Mouse (Mus musculus) ES-Bruce4 (cell line): ENCODE data around the gene Sox6. TPM values are rescaled to one million over a fixed set of nuclear protein-coding genes. Genes with fewer than 3 reads are reported as not detected.

Experiments
- H3K27ac ChIP-seq: 2 replicates; pipeline ENCODE4 v1.5.1; 2012; ENCODE audit warnings: low read length, inconsistent platforms; ENCODE audit not compliant: insufficient read depth
- H3K27me3 ChIP-seq: 2 replicates; pipeline ENCODE4 v1.6.1; 2012; ENCODE audit warnings: mild to moderate bottlenecking, low read length, inconsistent platforms; ENCODE audit not compliant: control insufficient read depth, poor library complexity, insufficient read depth, severe bottlenecking
- H3K36me3 ChIP-seq: 2 replicates; pipeline ENCODE4 v1.6.1; 2012; ENCODE audit warnings: inconsistent platforms, mild to moderate bottlenecking, low read length, moderate library complexity; ENCODE audit not compliant: control insufficient read depth, poor library complexity, insufficient read depth, severe bottlenecking
- H3K4me1 ChIP-seq: one replicate; pipeline ENCODE4 v1.8.1; 2011; ENCODE audit warnings: low read length; ENCODE audit not compliant: control insufficient read depth, insufficient read depth
- H3K4me3 ChIP-seq: 2 replicates; pipeline ENCODE4 v1.5.1; 2011; ENCODE audit warnings: low read depth, mild to moderate bottlenecking, low read length
- H3K9ac ChIP-seq: 2 replicates; pipeline ENCODE4 v1.6.1; 2012; ENCODE audit warnings: low read depth, mild to moderate bottlenecking, inconsistent platforms; ENCODE audit not compliant: poor library complexity, severe bottlenecking
- H3K9me3 ChIP-seq: replicated peaks from 2 replicates; pipeline ENCODE4 v1.6.1; 2012; ENCODE audit warnings: mild to moderate bottlenecking, low read length, inconsistent platforms; ENCODE audit not compliant: control insufficient read depth, poor library complexity, insufficient read depth, severe bottlenecking
- CTCF ChIP-seq: IDR thresholded peaks from one replicate; pipeline ENCODE4 v1.8.1; 2011; ENCODE audit warnings: low read depth, low read length
- EP300 ChIP-seq: IDR thresholded peaks from 2 replicates; pipeline ENCODE4 v1.6.1; 2011; ENCODE audit warnings: low read depth, low read length; ENCODE audit not compliant: insufficient read depth
- POLR2A ChIP-seq: IDR thresholded peaks from one replicate; pipeline ENCODE4 v1.8.1; 2011; ENCODE audit warnings: low read length; ENCODE audit not compliant: insufficient read depth
- polyA plus RNA-seq: library from polyadenylated mRNA; stranded (reverse); fragments of >200 nt; gene quantifications from 2 replicates; pipeline ENCODE4 v1.2.4, GENCODE M21; 2011; ENCODE audit warnings: low read depth; ENCODE audit not compliant: missing spikeins, insufficient read depth, insufficient read length

Gene Sox6
- polyA plus RNA-seq, 1 experiment = 0.88 TPM

- no peaks in the 10 kb centered on the region for H3K36me3 ChIP-seq
- no peak overlapping the region for H3K9ac ChIP-seq
- no peak overlapping the region for H3K27ac ChIP-seq
- no peak overlapping the region for H3K4me3 ChIP-seq
- H3K4me1 ChIP-seq = no peaks in the 10 kb centered on the region
- TF ChIP-seq POLR2A = no peak
- TF ChIP-seq CTCF = no peak
- TF ChIP-seq EP300 = no peak
- H3K9me3 ChIP-seq = no peaks in the 10 kb centered on the region
- H3K27me3 ChIP-seq = no peaks in the 10 kb centered on the region
Measured at GRCm38 (mm10) chr7:115666686-115667382, 371.8 kb downstream of the Sox6 start.

- no peak overlapping the region for H3K4me3 ChIP-seq
- no peaks in the 10 kb centered on the region for H3K9me3 ChIP-seq
- H3K27ac ChIP-seq = no peak overlapping the region
- H3K36me3 ChIP-seq = no peaks in the 10 kb centered on the region
- TF ChIP-seq CTCF (no peak), EP300 (no peak), POLR2A (no peak)
- H3K27me3 ChIP-seq = no peaks in the 10 kb centered on the region; the same call in 1 of the 2 replicates
- no peaks in the 10 kb centered on the region for H3K4me1 ChIP-seq
- H3K9ac ChIP-seq = no peak overlapping the region
Measured at GRCm38 (mm10) chr7:115663399-115663798, 375.2 kb downstream of the Sox6 start.

GRCm38 (mm10) chr7:115662121-115662520 is 376.5 kb downstream of the Sox6 start:
- Histone ChIP-seq H3K36me3 (no peaks in the 10 kb centered on the region), H3K27ac (no peak overlapping the region), H3K27me3 (no peaks in the 10 kb centered on the region; the same call in 1 of the 2 replicates), H3K9me3 (no peaks in the 10 kb centered on the region), H3K9ac (no peak overlapping the region), H3K4me3 (no peak overlapping the region), H3K4me1 (no peaks in the 10 kb centered on the region)
- no peak for TF ChIP-seq CTCF
- no peak for TF ChIP-seq EP300
- TF ChIP-seq POLR2A = no peak

GRCm38 (mm10) chr7:115646696-115647095 is 391.9 kb downstream of the Sox6 start:
- H3K4me1 ChIP-seq = no peaks in the 10 kb centered on the region
- no peak overlapping the region for H3K9ac ChIP-seq

GRCm38 (mm10) chr7:115645971-115646447 is 392.6 kb downstream of the Sox6 start:
- TF ChIP-seq POLR2A = no peak
- no peak for TF ChIP-seq CTCF
- no peak for TF ChIP-seq EP300
- Histone ChIP-seq H3K36me3 (no peaks in the 10 kb centered on the region), H3K9ac (no peak overlapping the region), H3K27ac (no peak overlapping the region), H3K9me3 (no peaks in the 10 kb centered on the region), H3K4me3 (no peak overlapping the region), H3K27me3 (no peaks in the 10 kb centered on the region), H3K4me1 (no peaks in the 10 kb centered on the region)

More at GRCm38 (mm10) chr7:115646696-115647095, 391.9 kb downstream of the Sox6 start:
- no peak overlapping the region for H3K4me3 ChIP-seq
- no peaks in the 10 kb centered on the region for H3K9me3 ChIP-seq
- no peaks in the 10 kb centered on the region for H3K36me3 ChIP-seq
- TF ChIP-seq EP300 (no peak), CTCF (no peak), POLR2A (no peak)
- no peaks in the 10 kb centered on the region for H3K27me3 ChIP-seq
- no peak overlapping the region for H3K27ac ChIP-seq

GRCm38 (mm10) chr7:115645272-115645970 is 393.2 kb downstream of the Sox6 start:
- TF ChIP-seq CTCF (no peak), POLR2A (no peak), EP300 (no peak)
- Histone ChIP-seq H3K27ac (no peak overlapping the region), H3K36me3 (no peaks in the 10 kb centered on the region), H3K4me3 (no peak overlapping the region), H3K9ac (no peak overlapping the region), H3K9me3 (no peaks in the 10 kb centered on the region), H3K4me1 (no peaks in the 10 kb centered on the region), H3K27me3 (no peaks in the 10 kb centered on the region)
